Mouse (Mus musculus): ENCODE results near the gene Rpn1. TPM values are rescaled to one million over a fixed set of nuclear protein-coding genes. Genes with fewer than 3 reads are reported as not detected.

The Rpn1 gene
- polyA plus RNA-seq, 1 experiment = 305 TPM

- DNase-seq (ENCODE audit: low read depth, low spot score) = no peak
- 75% methylated on average over 3 of the region's 3 CpGs for WGBS
Measured at GRCm38 (mm10) chr6:88064072-88064642, 20.1 kb upstream of the Rpn1 start.

- DNase-seq (ENCODE audit: low read depth, low spot score) = no peak
- WGBS = 22% methylated on average over 4 of the region's 4 CpGs
Measured at GRCm38 (mm10) chr6:88065116-88065515, 19.2 kb upstream of the Rpn1 start.

- no peak for DNase-seq (ENCODE audit: low read depth, low spot score)
- 63% methylated on average over 3 of the region's 3 CpGs for WGBS
Measured at GRCm38 (mm10) chr6:88065968-88066367, 18.3 kb upstream of the Rpn1 start.

- DNase-seq (ENCODE audit: low read depth, low spot score) = no peak
- WGBS = 62% methylated on average over 3 of the region's 3 CpGs
Measured at GRCm38 (mm10) chr6:88067722-88068121, 16.6 kb upstream of the Rpn1 start.

GRCm38 (mm10) chr6:88068739-88069138, 15.5 kb upstream of the Rpn1 start:
- no peak for DNase-seq (ENCODE audit: low read depth, low spot score)

GRCm38 (mm10) chr6:88070468-88070867, 13.8 kb upstream of the Rpn1 start:
- DNase-seq (ENCODE audit: low read depth, low spot score) = no peak
- 58% methylated on average over 6 of the region's 6 CpGs for WGBS

More at GRCm38 (mm10) chr6:88068739-88069138, 15.5 kb upstream of the Rpn1 start:
- 83% methylated on average over 1 of the region's 1 CpGs for WGBS

GRCm38 (mm10) chr6:88071216-88071615, 13.1 kb upstream of the Rpn1 start:
- 27% methylated on average over 5 of the region's 5 CpGs for WGBS
- DNase-seq (ENCODE audit: low read depth, low spot score) = no peak

GRCm38 (mm10) chr6:88074752-88075554, 9.3 kb upstream of the Rpn1 start:
- DNase-seq (ENCODE audit: low read depth, low spot score) = peak; percentile 94
- 2% methylated on average over 32 of the region's 32 CpGs for WGBS

- DNase-seq (ENCODE audit: low read depth, low spot score) = no peak
- 90% methylated on average over 1 of the region's 1 CpGs for WGBS
Measured at GRCm38 (mm10) chr6:88075960-88076517, 8.2 kb upstream of the Rpn1 start.

- DNase-seq (ENCODE audit: low read depth, low spot score) = no peak
- 79% methylated on average over 7 of the region's 7 CpGs for WGBS
Measured at GRCm38 (mm10) chr6:88083095-88083494, 1.2 kb upstream of the Rpn1 start.

- DNase-seq (ENCODE audit: low read depth, low spot score) = no peak
- 59% methylated on average over 3 of the region's 3 CpGs for WGBS
Measured at GRCm38 (mm10) chr6:88083672-88084071, 610 bp upstream of the Rpn1 start.

- 88% methylated on average over 1 of the region's 1 CpGs for WGBS
- no peak for DNase-seq (ENCODE audit: low read depth, low spot score)
Measured at GRCm38 (mm10) chr6:88088971-88089370, 4.7 kb downstream of the Rpn1 start.

- DNase-seq (ENCODE audit: low read depth, low spot score) = no peak
- WGBS = 86% methylated on average over 7 of the region's 7 CpGs
Measured at GRCm38 (mm10) chr6:88095377-88095776, 11.1 kb downstream of the Rpn1 start.

GRCm38 (mm10) chr6:88102096-88102495, 17.8 kb downstream of the Rpn1 start:
- DNase-seq (ENCODE audit: low read depth, low spot score) = no peak
- 89% methylated on average over 6 of the region's 6 CpGs for WGBS

- 10% methylated on average over 32 of the region's 32 CpGs for WGBS
- DNase-seq (ENCODE audit: low read depth, low spot score) = peak; percentile 64
Measured at GRCm38 (mm10) chr6:88105783-88106611, 21.7 kb downstream of the Rpn1 start.

- WGBS = 99% methylated on average over 12 of the region's 12 CpGs
- no peak for DNase-seq (ENCODE audit: low read depth, low spot score)
Measured at GRCm38 (mm10) chr6:88106612-88107123, 22.4 kb downstream of the Rpn1 start.

- 81% methylated on average over 10 of the region's 10 CpGs for WGBS
- DNase-seq (ENCODE audit: low read depth, low spot score) = no peak
Measured at GRCm38 (mm10) chr6:88107661-88108535, 23.6 kb downstream of the Rpn1 start.

- peak; percentile 25 for DNase-seq (ENCODE audit: low read depth, low spot score)
- WGBS = 40% methylated on average over 7 of the region's 7 CpGs
Measured at GRCm38 (mm10) chr6:88113139-88113538, 28.9 kb downstream of the Rpn1 start.

GRCm38 (mm10) chr6:88114414-88114813, 30.1 kb downstream of the Rpn1 start:
- 83% methylated on average over 5 of the region's 5 CpGs for WGBS
- no peak for DNase-seq (ENCODE audit: low read depth, low spot score)

All from large intestine, adult 2 months (tissue).